Mouse (Mus musculus) CH12.LX (cell line): ENCODE data around the gene Eml1. TPM values are rescaled to one million over a fixed set of nuclear protein-coding genes. Genes with fewer than 3 reads are reported as not detected.
A peak's percentile ranks its signal among the peaks of the same experiment; 100 is the strongest.

Experiments used
- DNase-seq: peaks from one replicate; pipeline ENCODE4 v3.0.0-alpha.2; 2013; ENCODE audit errors: extremely low read depth
- H3K27ac ChIP-seq: 2 replicates; pipeline ENCODE4 v1.5.1; 2012; ENCODE audit warnings: low read depth, mild to moderate bottlenecking, control low read depth, moderate library complexity; ENCODE audit not compliant: insufficient read depth
- H3K27me3 ChIP-seq: replicated peaks from 2 replicates; pipeline ENCODE3; 2012; ENCODE audit warnings: inconsistent platforms
- H3K36me3 ChIP-seq, 2 experiments: replicated peaks in 1 of 2; 2 replicates each; pipeline versions ENCODE3 to v1.6.1; 2012; ENCODE audit warnings: inconsistent platforms in 1 of 2, low read length in 1 of 2, mild to moderate bottlenecking in 1 of 2, mixed read lengths in 1 of 2, moderate library complexity in 1 of 2; ENCODE audit not compliant: control insufficient read depth in 1 of 2, insufficient read depth in 1 of 2
- H3K4me1 ChIP-seq, 2 experiments: 2 replicates each; pipeline ENCODE4 v1.6.1; 2012; ENCODE audit warnings: inconsistent platforms in 1 of 2, moderate library complexity in 1 of 2; ENCODE audit not compliant: insufficient read depth in 2 of 2, control insufficient read depth in 1 of 2
- H3K4me2 ChIP-seq: 2 replicates; pipeline ENCODE4 v1.6.1; 2012; ENCODE audit warnings: low read depth, mild to moderate bottlenecking, control low read depth; ENCODE audit not compliant: poor library complexity, insufficient read depth, severe bottlenecking
- H3K4me3 ChIP-seq, 3 experiments: fragments of 150-350 bp in 1 of 3; sonication (generic) in 1 of 3; replicated peaks in 1 of 3; 2 replicates each; pipeline versions ENCODE3 to v1.5.1; 2011 to 2012; ENCODE audit warnings: low read depth in 2 of 3, low read length in 2 of 3, mild to moderate bottlenecking in 2 of 3, moderate library complexity in 2 of 3, control low read depth in 1 of 3, improper control_type of control experiment in 1 of 3, inconsistent platforms in 1 of 3, mixed read lengths in 1 of 3; ENCODE audit not compliant: poor library complexity in 1 of 3
- H3K79me2 ChIP-seq: replicated peaks from 2 replicates; pipeline ENCODE4 v1.6.1; 2012; ENCODE audit warnings: mild to moderate bottlenecking, moderate library complexity; ENCODE audit not compliant: control insufficient read depth, poor library complexity, insufficient read depth, severe bottlenecking; ENCODE audit errors: extremely low read depth
- H3K9ac ChIP-seq: 2 replicates; pipeline ENCODE4 v1.6.1; 2012; ENCODE audit warnings: low read depth, mild to moderate bottlenecking, control low read depth, moderate library complexity; ENCODE audit not compliant: insufficient read depth
- H3K9me3 ChIP-seq: replicated peaks from 2 replicates; pipeline ENCODE3; 2012; ENCODE audit warnings: low read length, inconsistent platforms, mixed read lengths
- BHLHE40 ChIP-seq: IDR thresholded peaks from 2 replicates; pipeline ENCODE4 v1.6.1; 2011; ENCODE audit warnings: mild to moderate bottlenecking, low read depth, low read length, improper control_type of control experiment
- CHD1 ChIP-seq: IDR thresholded peaks from 2 replicates; pipeline ENCODE4 v1.6.1; 2012; ENCODE audit warnings: low read depth, low read length, improper control_type of control experiment, inconsistent platforms
- CTCF ChIP-seq, 2 experiments: IDR thresholded peaks in 1 of 2; conservative IDR thresholded peaks in 1 of 2; 2 replicates each; pipeline ENCODE4 v1.5.1; 2011 to 2012; ENCODE audit warnings: low read depth in 2 of 2, low read length in 2 of 2, improper control_type of control experiment in 1 of 2, inconsistent platforms in 1 of 2, mild to moderate bottlenecking in 1 of 2, moderate library complexity in 1 of 2
- ELF1 ChIP-seq: IDR thresholded peaks from 2 replicates; pipeline ENCODE4 v1.6.1; 2014; ENCODE audit warnings: low read depth, mild to moderate bottlenecking, inconsistent platforms, low read length, improper control_type of control experiment
- HCFC1 ChIP-seq: IDR thresholded peaks from 2 replicates; pipeline ENCODE4 v1.6.1; 2012; ENCODE audit warnings: low read depth, mild to moderate bottlenecking, inconsistent platforms, low read length, improper control_type of control experiment
- MAX ChIP-seq: IDR thresholded peaks from 2 replicates; pipeline ENCODE4 v1.6.1; 2011; ENCODE audit warnings: low read length, improper control_type of control experiment
- MAZ ChIP-seq: IDR thresholded peaks from 2 replicates; pipeline ENCODE4 v1.6.1; 2012; ENCODE audit warnings: low read depth, mild to moderate bottlenecking, inconsistent platforms, low read length, improper control_type of control experiment, moderate library complexity
- MEF2A ChIP-seq: IDR thresholded peaks from 2 replicates; pipeline ENCODE4 v1.6.1; 2014; ENCODE audit warnings: low read depth, mild to moderate bottlenecking, inconsistent platforms, low read length, improper control_type of control experiment, borderline replicate concordance
- MXI1 ChIP-seq: IDR thresholded peaks from 2 replicates; pipeline ENCODE4 v1.6.1; 2011; ENCODE audit warnings: mild to moderate bottlenecking, low read depth, low read length, improper control_type of control experiment
- MYC ChIP-seq: IDR thresholded peaks from 2 replicates; pipeline ENCODE4 v1.6.1; 2011; ENCODE audit warnings: low read depth, mild to moderate bottlenecking, improper control_type of control experiment, low read length
- NELFE ChIP-seq: IDR thresholded peaks from 2 replicates; pipeline ENCODE4 v1.6.1; 2011; ENCODE audit warnings: low read depth, low read length, improper control_type of control experiment
- POLR2A ChIP-seq: IDR thresholded peaks from 2 replicates; pipeline ENCODE4 v1.6.1; 2011; ENCODE audit warnings: low read depth, mild to moderate bottlenecking, improper control_type of control experiment, low read length
- RAD21 ChIP-seq: IDR thresholded peaks from 2 replicates; pipeline ENCODE4 v1.6.1; 2011; ENCODE audit warnings: low read depth, mild to moderate bottlenecking, low read length, improper control_type of control experiment, moderate library complexity
- RCOR1 ChIP-seq: conservative IDR thresholded peaks from 2 replicates; pipeline ENCODE4 v1.6.1; 2012; ENCODE audit warnings: low read depth, mild to moderate bottlenecking, inconsistent platforms, low read length, improper control_type of control experiment
- SIN3A ChIP-seq: IDR thresholded peaks from 2 replicates; pipeline ENCODE4 v1.6.1; 2012; ENCODE audit warnings: low read length, improper control_type of control experiment, inconsistent platforms
- SMC3 ChIP-seq: IDR thresholded peaks from 2 replicates; pipeline ENCODE4 v1.6.1; 2011; ENCODE audit warnings: low read depth, low read length, improper control_type of control experiment
- TCF12 ChIP-seq: IDR thresholded peaks from 2 replicates; pipeline ENCODE4 v1.6.1; 2014; ENCODE audit warnings: low read depth, mild to moderate bottlenecking, inconsistent platforms, low read length, improper control_type of control experiment
- UBTF ChIP-seq: IDR thresholded peaks from 2 replicates; pipeline ENCODE4 v1.6.1; 2012; ENCODE audit warnings: low read depth, mild to moderate bottlenecking, inconsistent platforms, low read length, improper control_type of control experiment, moderate library complexity
- USF1 ChIP-seq: IDR thresholded peaks from 2 replicates; pipeline ENCODE4 v1.6.1; 2014; ENCODE audit warnings: low read depth, mild to moderate bottlenecking, inconsistent platforms, low read length, improper control_type of control experiment
- USF2 ChIP-seq: conservative IDR thresholded peaks from 2 replicates; pipeline ENCODE4 v1.6.1; 2011; ENCODE audit warnings: low read depth, low read length, improper control_type of control experiment
- ZC3H11A ChIP-seq: IDR thresholded peaks from 2 replicates; pipeline ENCODE4 v1.6.1; 2012; ENCODE audit warnings: low read depth, mild to moderate bottlenecking, inconsistent platforms, low read length, improper control_type of control experiment
- ZKSCAN1 ChIP-seq: IDR thresholded peaks from 2 replicates; pipeline ENCODE4 v1.6.1; 2012; ENCODE audit warnings: low read depth, inconsistent platforms, low read length, improper control_type of control experiment, borderline replicate concordance
- ZNF384 ChIP-seq: IDR thresholded peaks from 2 replicates; pipeline ENCODE4 v1.6.1; 2012; ENCODE audit warnings: low read depth, low read length, improper control_type of control experiment, inconsistent platforms
- dilution Hi-C: fragments of 300-500 bp; cut with MboI; formaldehyde crosslinking; loops from 2 replicates; pipeline ENCODE4 v1.14.3; 2020; ENCODE audit warnings: low sequenced_read_pairs; ENCODE audit not compliant: extremely low pct_unique_long_range_greater_than_20kb, extremely low pct_ligation_motif_present
- in situ Hi-C: fragments of 300-500 bp; cut with MboI; formaldehyde crosslinking; loops from 3 replicates; pipeline ENCODE4 v1.14.3; 2019; ENCODE audit warnings: low sequenced_read_pairs, low pct_ligation_motif_present, low pct_unique_long_range_greater_than_20kb, mixed read lengths
- polyA plus RNA-seq: library from polyadenylated mRNA; unstranded; fragments of >175 nt; gene quantifications from 2 replicates; pipeline ENCODE4 v1.2.1, GENCODE M21; 2012; ENCODE audit warnings: low read depth; ENCODE audit not compliant: insufficient read length
- total RNA-seq, 2 experiments: library from RNA; depleted of rRNA; stranded (reverse); fragments of 300-350 nt in 1 of 2; fragments of >200 nt in 1 of 2; gene quantifications; 2 replicates each; pipeline ENCODE4 v1.2.3; 2012 to 2014

The Eml1 gene
- total and polyA plus RNA-seq, 3 experiments: not detected

DNA sequence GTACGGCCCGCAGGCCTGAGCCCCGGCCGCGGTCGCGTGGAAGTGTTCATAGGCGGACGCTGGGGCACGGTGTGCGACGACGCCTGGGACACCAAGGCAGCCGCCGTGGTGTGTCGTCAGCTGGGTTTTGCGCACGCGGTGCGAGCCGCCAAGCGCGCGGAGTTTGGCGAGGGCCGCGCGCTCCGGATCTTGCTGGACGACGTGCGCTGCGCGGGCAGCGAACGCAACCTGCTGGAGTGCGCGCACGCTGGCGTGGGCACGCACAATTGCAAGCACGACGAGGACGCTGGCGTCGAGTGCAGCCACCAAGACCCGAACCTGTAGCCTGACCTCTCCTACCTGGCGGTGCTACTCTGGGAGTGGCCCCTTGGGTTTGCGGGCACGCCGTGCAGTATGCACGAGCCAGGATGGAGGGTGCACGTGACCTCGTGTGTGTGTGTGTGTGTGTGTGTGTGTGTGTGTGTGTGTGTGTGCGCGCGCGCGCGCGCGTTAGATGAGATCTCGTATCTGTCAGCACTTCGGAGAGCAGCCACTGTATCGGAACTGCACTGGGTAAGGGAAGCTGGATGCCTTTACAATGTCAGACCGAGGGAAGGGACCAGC is 42.8 kb upstream of the Eml1 start:
- H3K27me3 ChIP-seq: peaks cover 33% of the 10 kb centered on the region
- no peaks in the 10 kb centered on the region for H3K36me3 ChIP-seq
- no peak overlapping the region for H3K27ac ChIP-seq
- TF ChIP-seq MAX (no peak), MXI1 (no peak)
- H3K4me2 ChIP-seq: no peak overlapping the region
- no peak for DNase-seq
- H3K9ac ChIP-seq: no peak overlapping the region
- in situ Hi-C loops: no loop called here
- peaks cover 5% of the 10 kb centered on the region for H3K9me3 ChIP-seq
- H3K79me2 ChIP-seq: no peaks in the 10 kb centered on the region
- peaks cover 0 to 2% of the 10 kb centered on the region in 2 experiments; a peak in 1 of 4 replicates for H3K4me1 ChIP-seq
- dilution Hi-C loops: no loop called here
- H3K4me3 ChIP-seq: no peak overlapping the region

DNA sequence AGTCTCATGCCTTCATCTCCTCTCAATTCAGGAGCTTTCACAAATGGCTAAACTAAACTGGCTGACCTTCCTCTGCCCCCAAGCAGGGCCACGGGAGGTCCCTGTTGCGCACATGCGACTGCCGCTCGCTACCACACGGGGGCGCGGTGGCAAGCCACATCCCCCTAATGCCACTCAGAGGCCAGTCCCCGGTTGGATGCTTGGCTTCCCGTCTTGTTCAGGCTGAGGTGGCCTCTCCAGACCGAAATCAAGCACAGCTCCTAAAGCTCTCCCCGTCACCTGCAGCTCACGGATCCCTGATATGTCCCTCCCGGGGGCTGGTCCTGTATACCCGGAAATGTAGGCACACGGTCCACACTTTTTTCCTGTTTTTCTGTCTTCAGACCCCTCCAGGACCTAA is 37.7 kb upstream of the Eml1 start:
- peaks cover 63% of the 10 kb centered on the region for H3K27me3 ChIP-seq
- TF ChIP-seq SMC3 (peak; percentile 40), ZC3H11A (no peak), USF2 (no peak), CTCF (conservative IDR thresholded peaks at IDR 0.05 in 1 of 2, IDR thresholded peaks at IDR 0.05 in 1 of 2; ENCODE audit: low read depth in 2 of 2, low read length in 2 of 2) (peak; percentile 42 to 73; a peak in 3 of 4 replicates)
- TF ChIP-seq, all 38 proteins: peak for 2
- H3K4me3 ChIP-seq: peak overlapping the region in 2 of 3 experiments; percentile 10 to 37

DNA sequence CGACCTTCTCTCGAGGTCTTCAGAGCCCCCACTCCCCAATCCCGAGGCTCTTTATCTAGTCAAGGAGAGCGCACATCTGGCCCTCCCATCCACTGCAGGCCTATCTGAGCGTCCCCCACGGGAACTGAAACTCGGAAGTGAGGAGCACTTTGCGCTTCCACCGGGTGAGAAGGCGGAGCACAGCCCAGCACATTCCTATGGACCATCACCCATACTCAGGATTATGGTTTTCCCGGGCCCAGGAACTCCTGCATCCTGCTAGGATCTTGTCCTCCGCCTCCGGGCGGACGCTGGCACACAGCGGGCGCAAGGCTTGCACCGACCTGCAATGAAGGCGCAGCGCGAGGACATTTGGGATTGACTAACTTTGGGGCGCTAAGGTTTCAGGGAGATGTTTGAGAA is 37.3 kb upstream of the Eml1 start:
- peaks cover 12% of the 10 kb centered on the region for H3K9me3 ChIP-seq
- H3K27ac ChIP-seq: no peak overlapping the region
- H3K4me2 ChIP-seq: no peak overlapping the region
- H3K9ac ChIP-seq: no peak overlapping the region
- TF ChIP-seq HCFC1 (no peak), RCOR1 (no peak), MYC (no peak), USF1 (no peak), UBTF (no peak), RAD21 (no peak), TCF12 (no peak), ZKSCAN1 (no peak), SMC3 (no peak), ZNF384 (no peak), USF2 (no peak), CHD1 (no peak), SIN3A (no peak), POLR2A (no peak), NELFE (no peak), BHLHE40 (no peak), ELF1 (no peak), MEF2A (no peak), MAZ (no peak)
- H3K36me3 ChIP-seq: no peaks in the 10 kb centered on the region
- H3K79me2 ChIP-seq: no peaks in the 10 kb centered on the region
- H3K27me3 ChIP-seq: peaks cover 67% of the 10 kb centered on the region
- in situ Hi-C loops (no loop called here), dilution Hi-C loops (no loop called here)
- peak overlapping the region in 1 of 3 experiments; percentile 37 for H3K4me3 ChIP-seq
- peaks cover 0 to 15% of the 10 kb centered on the region in 2 experiments; a peak in 2 of 4 replicates for H3K4me1 ChIP-seq
- DNase-seq: peak; percentile 59

More for the DNA sequence above, 37.7 kb upstream of the Eml1 start:
- in situ Hi-C loops: no loop called here
- no peaks in the 10 kb centered on the region for H3K36me3 ChIP-seq
- H3K4me2 ChIP-seq: no peak overlapping the region
- H3K79me2 ChIP-seq: no peaks in the 10 kb centered on the region
- peaks cover 0 to 15% of the 10 kb centered on the region in 2 experiments; a peak in 2 of 4 replicates for H3K4me1 ChIP-seq
- dilution Hi-C loops: no loop called here
- H3K9me3 ChIP-seq: peaks cover 12% of the 10 kb centered on the region
- peak; percentile 72 for DNase-seq
- no peak overlapping the region for H3K9ac ChIP-seq
- no peak overlapping the region for H3K27ac ChIP-seq
